Mouse (Mus musculus) gonadal fat pad, adult 2 months (tissue): ENCODE results near the gene Siah1b. TPM values are rescaled to one million over a fixed set of nuclear protein-coding genes. Genes with fewer than 3 reads are reported as not detected.

ENCODE experiments used
- DNase-seq: peaks from one replicate; pipeline ENCODE4 v3.0.0-alpha.2; 2012; ENCODE audit warnings: low read depth
- polyA plus RNA-seq: library from polyadenylated mRNA; depleted of rRNA; stranded (reverse); fragments of >200 nt; gene quantifications from 2 replicates; pipeline ENCODE4 v1.2.3, GENCODE M21; 2012; rRNA removed

Gene Siah1b
- polyA plus RNA-seq, 1 experiment: 6.2 TPM

DNA sequence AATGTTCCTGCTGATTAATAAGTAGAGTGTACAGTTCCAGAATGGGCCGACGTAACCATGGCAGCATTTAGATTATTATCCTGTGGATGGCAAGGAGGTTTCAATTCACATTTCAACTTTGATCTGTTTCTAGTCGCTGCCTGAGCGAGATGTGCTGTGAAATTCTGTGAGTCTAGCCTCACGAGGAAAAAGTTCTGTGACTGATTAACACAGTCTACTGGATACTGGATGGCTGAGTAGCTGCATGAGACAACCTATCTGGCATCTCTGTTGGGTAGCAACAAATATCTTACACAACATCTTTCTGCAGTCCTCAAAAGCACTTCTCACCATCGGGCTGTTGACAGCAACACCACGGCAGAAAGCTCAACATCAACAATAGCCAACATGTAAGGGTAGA, 43.8 kb downstream of the Siah1b start:
- DNase-seq: no peak

DNA sequence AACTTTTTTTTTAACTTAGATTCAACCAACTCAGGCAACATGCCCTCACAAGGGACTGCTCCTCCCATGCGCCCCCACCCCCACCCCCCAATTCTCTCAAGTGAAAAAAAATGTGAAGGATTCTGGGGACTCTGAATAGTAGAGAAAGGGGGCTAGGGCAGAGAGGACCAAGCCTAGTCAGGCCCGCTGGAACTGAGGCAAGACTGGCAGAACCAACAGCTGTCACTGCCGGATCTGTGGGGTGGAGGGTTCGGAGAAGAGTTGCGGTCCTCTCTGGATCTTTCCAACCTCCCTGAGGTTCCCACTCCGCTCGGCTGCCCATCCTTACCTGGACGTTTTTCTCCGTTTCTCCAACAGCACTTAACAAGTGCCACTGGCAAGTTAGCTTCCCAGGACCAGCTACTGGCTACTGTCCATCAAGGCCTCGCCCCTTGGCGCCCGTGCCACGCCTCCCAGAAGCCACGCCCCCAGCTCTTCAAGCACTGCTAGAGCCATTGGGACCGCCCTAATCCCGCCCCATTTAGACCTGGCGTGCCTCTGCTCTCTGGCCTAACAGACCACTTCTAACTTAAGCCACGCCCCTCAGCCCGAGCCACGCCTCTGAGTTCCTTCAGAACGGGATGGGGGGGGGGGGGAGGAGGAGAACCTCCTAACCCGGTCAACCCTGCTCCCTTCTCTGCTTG, 48.5 kb downstream of the Siah1b start, which contains the start of gene Car5b:
Car5b (minus strand) TSS at position 391 of the 683 bp plus-strand sequence.
- DNase-seq: no peak

Other genes starting within 250 kb of the Siah1b start
- gene Ap1s2, start 167.5 kb downstream of the Siah1b start, polyA plus RNA-seq: 109 and 212 TPM in 2 replicates
- 7.4 and 11.2 TPM in 2 replicates for gene Zrsr2, start 117.8 kb downstream of the Siah1b start, polyA plus RNA-seq
- 64.5 and 71.3 TPM in 2 replicates for gene Car5b, start 48.5 kb downstream of the Siah1b start, polyA plus RNA-seq
- 0.25 TPM in 1 of 2 replicates, not detected in the other for gene Cltrn, start 12.3 kb upstream of the Siah1b start, polyA plus RNA-seq
- gene Ace2, start 62.8 kb upstream of the Siah1b start, polyA plus RNA-seq: 0.70 and 0.72 TPM in 2 replicates
- gene Bmx, start 181.7 kb upstream of the Siah1b start, polyA plus RNA-seq: 0.58 and 0.66 TPM in 2 replicates
- 1.9 and 3.2 TPM in 2 replicates for gene Pir, start 192.9 kb upstream of the Siah1b start, polyA plus RNA-seq